Mouse (Mus musculus): ENCODE results near the gene Hoxd1. TPM values are rescaled to one million over a fixed set of nuclear protein-coding genes. Genes with fewer than 3 reads are reported as not detected.

Hoxd1 gene
- total and polyA plus RNA-seq, 3 experiments: 0.05 TPM; not detected in 2

GRCm38 (mm10) chr2:74749337-74750121 is 13.3 kb upstream of the Hoxd1 start:
- DNase-seq (ENCODE audit: low spot score) (no peak), ATAC-seq (ENCODE audit: extremely low read depth, insufficient number of reproducible peaks, low FRiP score, poor library complexity, severe bottlenecking) (no peak)
- no peaks in the 10 kb centered on the region for H3K36me3 ChIP-seq (replicated peaks)
- H3K27me3 ChIP-seq (ENCODE audit: insufficient read depth, low read length): peaks cover 35% of the 10 kb centered on the region
- peaks cover 15% of the 10 kb centered on the region; the same call in 1 of the 2 replicates for H3K9me3 ChIP-seq (replicated peaks)
- no peak for TF ChIP-seq GATA1 (IDR thresholded peaks at IDR 0.05; ENCODE audit: borderline replicate concordance, low read length)
- TF ChIP-seq TAL1 (conservative IDR thresholded peaks at IDR 0.05; ENCODE audit: low read depth, low read length): no peak
- no peak for TF ChIP-seq POLR2AphosphoS5 (IDR thresholded peaks at IDR 0.05; ENCODE audit: insufficient replicate concordance, low read depth, low read length)
- no peak for TF ChIP-seq CTCF (IDR thresholded peaks at IDR 0.05; ENCODE audit: low read depth, low read length)
- peaks cover 6% of the 10 kb centered on the region; the same call in 1 of the 2 replicates for H3K4me1 ChIP-seq (ENCODE audit: insufficient read depth, low read depth, low read length)
- H3K4me3 ChIP-seq (ENCODE audit: low read depth, low read length): no peak overlapping the region

GRCm38 (mm10) chr2:74750731-74751250 is 12.0 kb upstream of the Hoxd1 start:
- TF ChIP-seq GATA2 (IDR thresholded peaks at IDR 0.05; ENCODE audit: borderline replicate concordance, low read depth, low read length): no peak
- no peak for TF ChIP-seq TAL1 (conservative IDR thresholded peaks at IDR 0.05; ENCODE audit: low read depth, low read length)
- Histone ChIP-seq H3K4me1 (ENCODE audit: insufficient read depth, low read depth, low read length) (peaks cover 6% of the 10 kb centered on the region; the same call in 1 of the 2 replicates), H3K36me3 (replicated peaks) (no peaks in the 10 kb centered on the region), H3K4me3 (ENCODE audit: low read depth, low read length) (no peak overlapping the region), H3K27me3 (ENCODE audit: insufficient read depth, low read length) (peaks cover 32% of the 10 kb centered on the region), H3K9me3 (replicated peaks) (peaks cover 15% of the 10 kb centered on the region; the same call in 1 of the 2 replicates)
- no peak for ATAC-seq (ENCODE audit: extremely low read depth, insufficient number of reproducible peaks, low FRiP score, poor library complexity, severe bottlenecking)
- no peak for DNase-seq (ENCODE audit: low spot score)

GRCm38 (mm10) chr2:74751861-74752260 is 10.9 kb upstream of the Hoxd1 start:
- ATAC-seq (ENCODE audit: extremely low read depth, insufficient number of reproducible peaks, low FRiP score, poor library complexity, severe bottlenecking) (no peak), DNase-seq (ENCODE audit: low spot score) (no peak)
- no peaks in the 10 kb centered on the region for H3K36me3 ChIP-seq (replicated peaks)
- H3K4me3 ChIP-seq (ENCODE audit: low read depth, low read length): no peak overlapping the region
- no peak for TF ChIP-seq GATA2 (IDR thresholded peaks at IDR 0.05; ENCODE audit: borderline replicate concordance, low read depth, low read length)
- no peak for TF ChIP-seq CTCF (IDR thresholded peaks at IDR 0.05; ENCODE audit: low read depth, low read length)
- no peak for TF ChIP-seq TAL1 (conservative IDR thresholded peaks at IDR 0.05; ENCODE audit: low read depth, low read length)
- no peak for TF ChIP-seq GATA1 (IDR thresholded peaks at IDR 0.05; ENCODE audit: borderline replicate concordance, low read length)
- TF ChIP-seq POLR2AphosphoS5 (IDR thresholded peaks at IDR 0.05; ENCODE audit: insufficient replicate concordance, low read depth, low read length): no peak
- H3K27me3 ChIP-seq (ENCODE audit: insufficient read depth, low read length): peaks cover 22% of the 10 kb centered on the region
- peaks cover 7% of the 10 kb centered on the region; the same call in 1 of the 2 replicates for H3K9me3 ChIP-seq (replicated peaks)
- peaks cover 6% of the 10 kb centered on the region; the same call in 1 of the 2 replicates for H3K4me1 ChIP-seq (ENCODE audit: insufficient read depth, low read depth, low read length)

GRCm38 (mm10) chr2:74752431-74753174 is 10.2 kb upstream of the Hoxd1 start:
- peaks cover 6% of the 10 kb centered on the region; the same call in 1 of the 2 replicates for H3K4me1 ChIP-seq (ENCODE audit: insufficient read depth, low read depth, low read length)
- ATAC-seq (ENCODE audit: extremely low read depth, insufficient number of reproducible peaks, low FRiP score, poor library complexity, severe bottlenecking): no peak
- peaks cover 21% of the 10 kb centered on the region for H3K27me3 ChIP-seq (ENCODE audit: insufficient read depth, low read length)
- no peak overlapping the region for H3K4me3 ChIP-seq (ENCODE audit: low read depth, low read length)
- 0 out of 2 replicates have a peak, but pooled peaks cover 4% of the 10 kb centered on the region for H3K9me3 ChIP-seq (replicated peaks)
- DNase-seq (ENCODE audit: low spot score): no peak
- H3K36me3 ChIP-seq (replicated peaks): no peaks in the 10 kb centered on the region
- TF ChIP-seq POLR2AphosphoS5 (IDR thresholded peaks at IDR 0.05; ENCODE audit: insufficient replicate concordance, low read depth, low read length) (no peak), GATA1 (IDR thresholded peaks at IDR 0.05; ENCODE audit: borderline replicate concordance, low read length) (no peak), TAL1 (conservative IDR thresholded peaks at IDR 0.05; ENCODE audit: low read depth, low read length) (no peak), CTCF (IDR thresholded peaks at IDR 0.05; ENCODE audit: low read depth, low read length) (no peak), GATA2 (IDR thresholded peaks at IDR 0.05; ENCODE audit: borderline replicate concordance, low read depth, low read length) (no peak)

GRCm38 (mm10) chr2:74753175-74753523 is 9.6 kb upstream of the Hoxd1 start:
- ATAC-seq (ENCODE audit: extremely low read depth, insufficient number of reproducible peaks, low FRiP score, poor library complexity, severe bottlenecking) (no peak), DNase-seq (ENCODE audit: low spot score) (no peak)
- H3K4me3 ChIP-seq (ENCODE audit: low read depth, low read length): no peak overlapping the region
- no peak for TF ChIP-seq TAL1 (conservative IDR thresholded peaks at IDR 0.05; ENCODE audit: low read depth, low read length)
- no peak for TF ChIP-seq GATA1 (IDR thresholded peaks at IDR 0.05; ENCODE audit: borderline replicate concordance, low read length)
- TF ChIP-seq GATA2 (IDR thresholded peaks at IDR 0.05; ENCODE audit: borderline replicate concordance, low read depth, low read length): no peak
- no peak for TF ChIP-seq CTCF (IDR thresholded peaks at IDR 0.05; ENCODE audit: low read depth, low read length)
- TF ChIP-seq POLR2AphosphoS5 (IDR thresholded peaks at IDR 0.05; ENCODE audit: insufficient replicate concordance, low read depth, low read length): no peak
- peaks cover 21% of the 10 kb centered on the region for H3K27me3 ChIP-seq (ENCODE audit: insufficient read depth, low read length)
- 0 out of 2 replicates have a peak, but pooled peaks cover 4% of the 10 kb centered on the region for H3K9me3 ChIP-seq (replicated peaks)
- H3K4me1 ChIP-seq (ENCODE audit: insufficient read depth, low read depth, low read length): peaks cover 6% of the 10 kb centered on the region; the same call in 1 of the 2 replicates
- no peaks in the 10 kb centered on the region for H3K36me3 ChIP-seq (replicated peaks)

GRCm38 (mm10) chr2:74753711-74754110 is 9.1 kb upstream of the Hoxd1 start:
- Histone ChIP-seq H3K27me3 (ENCODE audit: insufficient read depth, low read length) (peaks cover 24% of the 10 kb centered on the region), H3K36me3 (replicated peaks) (no peaks in the 10 kb centered on the region), H3K4me3 (ENCODE audit: low read depth, low read length) (no peak overlapping the region), H3K4me1 (ENCODE audit: insufficient read depth, low read depth, low read length) (peaks cover 6% of the 10 kb centered on the region; the same call in 1 of the 2 replicates), H3K9me3 (replicated peaks) (0 out of 2 replicates have a peak, but pooled peaks cover 4% of the 10 kb centered on the region)
- TF ChIP-seq CTCF (IDR thresholded peaks at IDR 0.05; ENCODE audit: low read depth, low read length) (no peak), POLR2AphosphoS5 (IDR thresholded peaks at IDR 0.05; ENCODE audit: insufficient replicate concordance, low read depth, low read length) (no peak), GATA2 (IDR thresholded peaks at IDR 0.05; ENCODE audit: borderline replicate concordance, low read depth, low read length) (no peak), TAL1 (conservative IDR thresholded peaks at IDR 0.05; ENCODE audit: low read depth, low read length) (no peak), GATA1 (IDR thresholded peaks at IDR 0.05; ENCODE audit: borderline replicate concordance, low read length) (no peak)
- no peak for DNase-seq (ENCODE audit: low spot score)
- ATAC-seq (ENCODE audit: extremely low read depth, insufficient number of reproducible peaks, low FRiP score, poor library complexity, severe bottlenecking): no peak
